Mouse (Mus musculus): ENCODE measurements around the gene Serpinb8.

The Serpinb8 gene

GRCm38 (mm10) chr1:107589691-107590470, at the start of gene Serpinb8:
TSS of gene Serpinb8 (plus strand) at chr1:107590006.
- no peak for DNase-seq (ENCODE audit: extremely low spot score, low read depth, low spot score)

DNA sequence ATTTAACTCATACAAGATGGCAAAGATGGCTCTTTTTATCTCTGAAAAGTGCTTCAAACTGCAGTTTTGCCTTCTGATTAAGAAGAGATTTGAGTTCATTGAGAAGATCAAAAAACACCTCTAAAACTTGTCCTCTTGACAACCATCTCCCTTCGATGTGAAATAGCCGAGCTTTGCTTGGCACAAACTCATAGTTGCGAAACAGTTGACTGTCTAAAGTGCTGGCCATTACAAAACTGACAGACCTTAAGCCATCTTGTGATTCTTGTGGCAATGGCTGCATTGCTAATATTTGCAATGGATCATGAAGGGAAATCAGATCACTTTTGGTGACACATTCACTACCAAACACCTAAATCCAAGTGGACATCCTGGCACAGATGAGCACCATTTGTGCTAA, 30.3 kb upstream of the Serpinb8 start:
- DNase-seq (ENCODE audit: extremely low spot score, low read depth, low spot score): no peak

- DNase-seq (ENCODE audit: extremely low spot score, low read depth, low spot score): no peak
These were observed 27.7 kb upstream of the Serpinb8 start for GRCm38 (mm10) chr1:107562110-107562509.

DNA sequence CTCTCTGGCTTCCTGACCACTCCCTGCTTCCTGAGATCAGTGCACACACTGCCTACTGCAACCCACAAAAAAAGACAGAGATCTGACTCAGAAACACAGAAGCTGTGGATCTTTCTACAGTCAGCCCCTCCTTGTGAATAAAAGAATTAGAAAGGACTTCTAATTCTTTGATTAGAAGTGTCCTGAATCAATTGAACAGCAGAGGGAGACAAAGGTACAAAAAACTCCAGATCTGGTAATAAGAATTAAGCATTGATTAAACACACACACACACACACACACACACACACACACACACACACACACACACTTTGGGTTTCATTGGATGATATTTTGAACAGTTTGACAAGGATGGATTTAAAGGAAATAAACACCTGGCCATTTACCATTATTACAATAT, 24.2 kb upstream of the Serpinb8 start:
- DNase-seq (ENCODE audit: extremely low spot score, low read depth, low spot score): no peak

DNA sequence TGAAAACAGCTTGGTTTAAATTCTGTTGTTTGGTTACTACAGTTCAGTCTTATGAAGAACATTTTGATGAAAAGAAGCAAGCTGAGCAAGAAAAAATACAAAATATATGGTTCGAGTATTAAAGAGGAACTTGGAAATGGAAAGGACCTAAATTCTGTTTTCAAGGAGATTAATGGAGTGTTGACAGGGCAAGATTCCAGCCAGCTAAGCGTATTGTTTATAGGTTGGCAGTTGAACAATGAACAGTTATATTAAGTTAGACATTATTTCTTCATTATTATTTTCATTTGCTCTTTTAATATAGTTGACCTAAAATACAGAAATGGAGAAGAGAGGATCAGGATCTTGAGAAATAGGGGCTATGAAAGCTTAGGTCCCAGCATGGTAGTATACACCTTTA, 13.7 kb upstream of the Serpinb8 start:
- DNase-seq (ENCODE audit: extremely low spot score, low read depth, low spot score): no peak

- no peak for DNase-seq (ENCODE audit: extremely low spot score, low read depth, low spot score)
These were observed 12.3 kb upstream of the Serpinb8 start for GRCm38 (mm10) chr1:107577514-107577913.

- no peak for DNase-seq (ENCODE audit: extremely low spot score, low read depth, low spot score)
These were observed 8.6 kb upstream of the Serpinb8 start for GRCm38 (mm10) chr1:107581220-107581619.

DNA sequence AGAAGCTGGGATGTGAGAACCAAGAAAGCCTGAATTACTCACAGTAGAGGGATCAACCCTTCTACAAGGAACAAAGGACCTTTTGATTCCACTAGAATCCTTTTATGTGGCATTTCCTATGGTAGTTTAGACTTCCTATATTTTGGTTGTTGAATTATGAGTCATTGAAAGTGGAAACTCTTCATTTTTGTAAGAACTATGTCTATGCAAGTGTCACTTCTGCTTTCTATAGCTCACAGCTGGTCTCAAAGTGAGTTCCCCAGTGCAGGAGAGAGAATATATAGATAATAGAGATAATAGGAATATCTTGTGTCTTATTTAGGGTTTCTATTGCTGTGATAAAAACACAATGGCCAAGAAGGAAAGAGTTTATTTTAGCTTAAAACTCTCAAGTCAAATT, 6.9 kb upstream of the Serpinb8 start:
- DNase-seq (ENCODE audit: extremely low spot score, low read depth, low spot score): no peak

GRCm38 (mm10) chr1:107583958-107584376, 5.8 kb upstream of the Serpinb8 start:
- no peak for DNase-seq (ENCODE audit: extremely low spot score, low read depth, low spot score)

DNA sequence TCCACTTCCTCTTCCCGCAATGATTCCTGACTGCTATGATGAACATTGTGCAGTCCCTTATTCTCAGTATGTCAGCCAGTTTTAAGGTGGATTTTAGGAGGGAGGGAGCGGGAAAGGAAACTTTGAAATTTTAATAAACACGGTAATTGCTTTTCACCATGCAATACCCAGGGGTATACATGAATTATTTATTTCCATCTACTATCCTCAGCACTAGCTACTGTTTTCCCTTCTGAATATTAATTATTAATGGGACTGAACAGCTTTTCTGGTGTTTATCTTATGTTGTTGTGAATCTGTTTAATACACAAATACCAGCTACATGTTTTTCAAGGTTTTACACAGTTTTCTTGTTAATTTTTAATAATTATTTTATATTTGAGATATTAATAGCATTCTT, 4.9 kb upstream of the Serpinb8 start:
- DNase-seq (ENCODE audit: extremely low spot score, low read depth, low spot score): no peak

- DNase-seq (ENCODE audit: extremely low spot score, low read depth, low spot score): no peak
These were observed 3.6 kb upstream of the Serpinb8 start for GRCm38 (mm10) chr1:107586196-107586595.

GRCm38 (mm10) chr1:107588206-107588605, 1.6 kb upstream of the Serpinb8 start:
- DNase-seq (ENCODE audit: extremely low spot score, low read depth, low spot score): no peak

- no peak for DNase-seq (ENCODE audit: extremely low spot score, low read depth, low spot score)
These were observed 1.2 kb upstream of the Serpinb8 start for GRCm38 (mm10) chr1:107588642-107589041.

DNA sequence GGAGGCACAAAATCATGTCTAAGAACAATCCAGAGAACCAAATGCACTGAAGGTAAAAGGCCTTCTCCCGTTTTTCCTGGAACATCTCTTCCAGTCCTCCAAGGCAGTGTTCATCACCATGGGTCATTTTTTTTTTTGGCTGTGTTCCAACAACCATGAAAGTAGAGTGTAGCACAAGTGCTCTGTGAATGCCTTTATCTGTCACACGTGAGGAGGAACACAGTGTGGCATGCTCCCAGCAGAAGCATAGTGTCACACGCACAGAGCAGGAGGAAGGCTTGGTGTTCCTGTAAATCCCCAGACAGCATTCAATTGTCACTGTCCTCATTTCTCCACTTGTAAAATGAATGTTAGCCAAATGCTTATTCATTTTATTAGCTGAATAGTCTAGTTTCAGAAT, 2.8 kb downstream of the Serpinb8 start:
- DNase-seq (ENCODE audit: extremely low spot score, low read depth, low spot score): no peak

GRCm38 (mm10) chr1:107593469-107593868, 3.7 kb downstream of the Serpinb8 start:
- DNase-seq (ENCODE audit: extremely low spot score, low read depth, low spot score): no peak

- no peak for DNase-seq (ENCODE audit: extremely low spot score, low read depth, low spot score)
These were observed 7.1 kb downstream of the Serpinb8 start for GRCm38 (mm10) chr1:107596874-107597273.

- no peak for DNase-seq (ENCODE audit: extremely low spot score, low read depth, low spot score)
These were observed 8.7 kb downstream of the Serpinb8 start for GRCm38 (mm10) chr1:107598476-107598875.

DNA sequence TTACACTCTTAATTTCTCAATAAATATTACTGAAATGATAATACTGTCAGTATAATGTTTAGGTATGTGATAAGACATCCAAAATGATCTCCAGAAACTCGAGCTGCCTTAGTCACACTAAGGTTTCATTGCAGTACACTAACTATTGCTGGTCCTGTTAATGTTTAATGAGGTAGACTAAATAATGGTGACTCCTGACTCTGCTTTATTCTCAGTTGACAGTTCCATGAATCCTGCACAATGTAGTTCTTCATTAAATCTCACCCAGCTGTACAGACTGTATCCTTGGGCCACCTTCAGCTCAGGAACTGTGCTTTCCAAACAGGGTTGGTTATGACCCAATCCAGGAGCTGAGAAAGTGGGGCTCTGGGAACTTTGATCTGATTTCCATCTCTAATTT, 19.1 kb downstream of the Serpinb8 start:
- no peak for DNase-seq (ENCODE audit: extremely low spot score, low read depth, low spot score)

DNA sequence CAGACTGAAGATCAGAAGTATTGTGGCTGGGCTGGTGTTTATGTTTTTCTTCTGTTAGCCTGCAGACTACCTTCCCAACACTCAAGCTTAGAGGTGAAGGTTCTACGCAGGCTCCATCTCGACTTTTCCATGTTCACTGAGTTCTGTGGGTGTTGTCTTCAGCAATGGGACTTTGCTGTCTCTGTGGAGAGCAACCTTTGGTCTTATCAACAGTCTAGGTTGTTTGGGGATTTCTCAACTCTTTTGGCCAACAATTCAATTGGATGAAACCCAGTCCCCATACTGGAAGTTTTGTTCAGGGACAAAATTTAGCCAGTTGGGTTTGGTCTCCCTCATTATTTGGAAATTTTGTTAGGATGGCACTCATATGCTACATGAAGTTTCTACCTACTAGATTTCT, 24.3 kb downstream of the Serpinb8 start:
- DNase-seq (ENCODE audit: extremely low spot score, low read depth, low spot score): no peak

DNA sequence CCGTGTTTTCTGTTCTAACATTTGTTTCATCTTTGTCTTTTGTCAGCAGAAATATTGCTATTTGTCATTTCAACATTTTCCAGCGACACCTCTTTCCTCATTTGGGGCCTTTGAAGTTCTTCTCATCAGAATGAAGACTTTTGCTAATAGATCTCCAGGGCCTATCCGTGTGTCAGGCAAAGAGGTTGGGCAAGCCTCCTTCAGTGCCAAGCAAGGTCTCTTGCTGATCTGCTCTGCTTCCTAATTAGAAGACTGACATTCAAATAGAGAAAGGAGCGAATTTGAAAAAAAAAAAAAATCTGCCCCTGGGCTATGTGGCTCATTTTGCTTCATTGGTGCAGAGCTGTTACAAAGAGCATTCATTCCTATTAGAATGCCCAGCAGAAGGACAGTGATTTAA, 32.2 kb downstream of the Serpinb8 start:
- DNase-seq (ENCODE audit: extremely low spot score, low read depth, low spot score): no peak

- peak; percentile 49 for DNase-seq (ENCODE audit: extremely low spot score, low read depth, low spot score)
These were observed 46.1 kb downstream of the Serpinb8 start for GRCm38 (mm10) chr1:107635936-107636335.

- no peak for DNase-seq (ENCODE audit: extremely low spot score, low read depth, low spot score)
These were observed 48.2 kb downstream of the Serpinb8 start for GRCm38 (mm10) chr1:107638056-107638455.

DNA sequence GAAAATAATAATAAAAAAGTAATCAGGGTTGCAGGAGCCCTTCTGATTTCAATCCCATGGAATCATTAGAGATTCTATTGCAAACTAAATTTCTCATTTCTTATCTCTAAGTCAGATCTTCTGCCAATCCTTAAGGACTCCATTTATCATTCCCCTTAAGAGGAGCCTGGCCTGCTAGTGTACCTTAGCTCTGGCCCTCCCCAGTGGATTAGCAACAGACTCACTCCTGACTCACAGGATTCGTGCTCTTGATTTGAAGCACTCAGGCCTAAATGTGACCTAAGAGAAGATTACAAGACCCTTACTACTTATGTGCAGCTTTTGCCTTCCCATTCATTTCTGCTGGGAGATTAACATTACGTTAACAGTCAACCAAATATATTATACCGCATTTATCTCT, 48.7 kb downstream of the Serpinb8 start:
- no peak for DNase-seq (ENCODE audit: extremely low spot score, low read depth, low spot score)
